Mouse (Mus musculus): ENCODE results near the gene Kidins220. TPM values are rescaled to one million over a fixed set of nuclear protein-coding genes. Genes with fewer than 3 reads are reported as not detected.

Gene Kidins220
- total and polyA plus RNA-seq, 2 experiments from 2014 or later: 104 to 295 TPM

GRCm38 (mm10) chr12:24955137-24955536 lies 19.6 kb upstream of the Kidins220 start:
- ATAC-seq (ENCODE audit: low FRiP score): no peak
- WGBS: 89% methylated on average over 9 of the region's 9 CpGs
- TF ChIP-seq CTCF (IDR thresholded peaks at IDR 0.05): no peak
- Histone ChIP-seq H3K4me1 (ENCODE audit: insufficient read depth, low read length) (no peaks in the 10 kb centered on the region), H3K9ac (replicated peaks; ENCODE audit: low read length, poor library complexity, severe bottlenecking) (no peak overlapping the region), H3K4me2 (ENCODE audit: low read depth, low read length, poor library complexity, severe bottlenecking) (no peak overlapping the region), H3K4me3 (ENCODE audit: low read depth, low read length) (no peak overlapping the region), H3K36me3 (ENCODE audit: insufficient read depth, low read length) (peaks cover 39% of the 10 kb centered on the region), H3K27me3 (ENCODE audit: insufficient read depth, low read length) (no peaks in the 10 kb centered on the region), H3K9me3 (ENCODE audit: low read length) (no peaks in the 10 kb centered on the region), H3K27ac (ENCODE audit: low read depth, low read length) (no peak overlapping the region)
- DNase-seq (ENCODE audit: low spot score): no peak

DNA sequence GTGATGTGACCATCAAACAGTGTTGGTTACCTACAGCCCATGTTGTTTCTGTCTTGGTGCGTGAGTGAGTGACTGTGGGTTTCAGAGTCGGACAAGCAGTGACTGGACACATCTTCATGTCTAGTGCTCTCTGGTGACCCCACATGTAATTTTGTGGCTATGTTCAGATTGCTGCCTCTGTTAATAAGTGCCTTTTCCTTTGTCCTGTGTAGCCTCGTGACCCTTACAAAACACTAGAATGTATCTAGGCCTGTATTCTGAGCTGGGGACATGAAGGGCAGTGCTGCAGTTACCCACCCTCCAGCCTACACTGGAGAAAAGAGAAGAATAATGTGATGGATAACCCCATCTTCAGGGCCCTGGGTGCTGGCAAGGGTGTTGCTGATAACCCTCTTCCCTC lies 16.2 kb upstream of the Kidins220 start:
- H3K27ac ChIP-seq (ENCODE audit: low read depth, low read length): no peak overlapping the region
- no peaks in the 10 kb centered on the region for H3K27me3 ChIP-seq (ENCODE audit: insufficient read depth, low read length)
- 94% methylated on average over 3 of the region's 3 CpGs for WGBS
- peaks cover 32% of the 10 kb centered on the region for H3K36me3 ChIP-seq (ENCODE audit: insufficient read depth, low read length)
- no peaks in the 10 kb centered on the region for H3K9me3 ChIP-seq (ENCODE audit: low read length)
- TF ChIP-seq CTCF (IDR thresholded peaks at IDR 0.05): no peak
- ATAC-seq (ENCODE audit: low FRiP score) (no peak), DNase-seq (ENCODE audit: low spot score) (no peak)
- H3K9ac ChIP-seq (replicated peaks; ENCODE audit: low read length, poor library complexity, severe bottlenecking): no peak overlapping the region
- H3K4me1 ChIP-seq (ENCODE audit: insufficient read depth, low read length): no peaks in the 10 kb centered on the region
- no peak overlapping the region for H3K4me3 ChIP-seq (ENCODE audit: low read depth, low read length)
- no peak overlapping the region for H3K4me2 ChIP-seq (ENCODE audit: low read depth, low read length, poor library complexity, severe bottlenecking)

GRCm38 (mm10) chr12:24961821-24962220 lies 12.9 kb upstream of the Kidins220 start:
- Histone ChIP-seq H3K9me3 (ENCODE audit: low read length) (no peaks in the 10 kb centered on the region), H3K9ac (replicated peaks; ENCODE audit: low read length, poor library complexity, severe bottlenecking) (no peak overlapping the region), H3K4me1 (ENCODE audit: insufficient read depth, low read length) (no peaks in the 10 kb centered on the region), H3K27me3 (ENCODE audit: insufficient read depth, low read length) (no peaks in the 10 kb centered on the region), H3K4me2 (ENCODE audit: low read depth, low read length, poor library complexity, severe bottlenecking) (no peak overlapping the region), H3K36me3 (ENCODE audit: insufficient read depth, low read length) (peaks cover 13% of the 10 kb centered on the region), H3K27ac (ENCODE audit: low read depth, low read length) (no peak overlapping the region), H3K4me3 (ENCODE audit: low read depth, low read length) (no peak overlapping the region)
- no peak for TF ChIP-seq CTCF (IDR thresholded peaks at IDR 0.05)
- DNase-seq (ENCODE audit: low spot score) (no peak), ATAC-seq (ENCODE audit: low FRiP score) (no peak)
- WGBS: 83% methylated on average over 7 of the region's 7 CpGs

GRCm38 (mm10) chr12:24962362-24962967 lies 12.3 kb upstream of the Kidins220 start:
- no peak overlapping the region for H3K4me3 ChIP-seq (ENCODE audit: low read depth, low read length)
- H3K9ac ChIP-seq (replicated peaks; ENCODE audit: low read length, poor library complexity, severe bottlenecking): no peak overlapping the region
- 70% methylated on average over 11 of the region's 11 CpGs for WGBS
- no peak for TF ChIP-seq CTCF (IDR thresholded peaks at IDR 0.05)
- H3K27me3 ChIP-seq (ENCODE audit: insufficient read depth, low read length): no peaks in the 10 kb centered on the region
- peaks cover 13% of the 10 kb centered on the region for H3K36me3 ChIP-seq (ENCODE audit: insufficient read depth, low read length)
- no peak for DNase-seq (ENCODE audit: low spot score)
- no peak overlapping the region for H3K27ac ChIP-seq (ENCODE audit: low read depth, low read length)
- no peak for ATAC-seq (ENCODE audit: low FRiP score)
- no peaks in the 10 kb centered on the region for H3K9me3 ChIP-seq (ENCODE audit: low read length)
- H3K4me2 ChIP-seq (ENCODE audit: low read depth, low read length, poor library complexity, severe bottlenecking): no peak overlapping the region
- no peaks in the 10 kb centered on the region for H3K4me1 ChIP-seq (ENCODE audit: insufficient read depth, low read length)

- Histone ChIP-seq H3K9me3 (ENCODE audit: low read length) (no peaks in the 10 kb centered on the region), H3K4me2 (ENCODE audit: low read depth, low read length, poor library complexity, severe bottlenecking) (no peak overlapping the region), H3K4me3 (ENCODE audit: low read depth, low read length) (no peak overlapping the region), H3K9ac (replicated peaks; ENCODE audit: low read length, poor library complexity, severe bottlenecking) (no peak overlapping the region), H3K4me1 (ENCODE audit: insufficient read depth, low read length) (no peaks in the 10 kb centered on the region), H3K36me3 (ENCODE audit: insufficient read depth, low read length) (peaks cover 12% of the 10 kb centered on the region), H3K27me3 (ENCODE audit: insufficient read depth, low read length) (no peaks in the 10 kb centered on the region), H3K27ac (ENCODE audit: low read depth, low read length) (no peak overlapping the region)
- TF ChIP-seq CTCF (IDR thresholded peaks at IDR 0.05): no peak
- DNase-seq (ENCODE audit: low spot score) (no peak), ATAC-seq (ENCODE audit: low FRiP score) (no peak)
- 67% methylated on average over 13 of the region's 13 CpGs for WGBS
Measured at GRCm38 (mm10) chr12:24963393-24964022, 11.2 kb upstream of the Kidins220 start.

DNA sequence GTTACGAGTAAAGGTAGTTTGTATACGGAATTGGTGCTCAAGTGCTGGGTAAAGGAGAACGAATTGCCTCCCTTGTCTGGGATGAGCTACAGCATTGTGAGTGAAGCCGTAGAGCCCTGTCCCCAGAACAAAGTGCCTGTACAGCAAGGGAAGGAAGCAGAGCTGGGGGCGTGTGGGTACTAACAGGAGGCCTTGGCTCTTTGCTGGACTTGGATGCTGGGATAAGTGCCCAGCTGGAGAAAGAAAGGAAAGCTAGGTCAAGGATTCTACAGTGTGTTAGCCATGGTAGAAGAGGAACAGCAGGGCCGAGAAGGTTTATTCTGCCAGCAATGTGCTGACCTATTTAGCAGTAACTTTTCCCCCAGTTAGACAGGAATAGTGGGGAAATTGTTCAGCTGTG lies 9.3 kb upstream of the Kidins220 start:
- H3K4me2 ChIP-seq (ENCODE audit: low read depth, low read length, poor library complexity, severe bottlenecking): no peak overlapping the region
- no peak overlapping the region for H3K4me3 ChIP-seq (ENCODE audit: low read depth, low read length)
- no peaks in the 10 kb centered on the region for H3K9me3 ChIP-seq (ENCODE audit: low read length)
- H3K9ac ChIP-seq (replicated peaks; ENCODE audit: low read length, poor library complexity, severe bottlenecking): no peak overlapping the region
- DNase-seq (ENCODE audit: low spot score) (peak; percentile 61), ATAC-seq (ENCODE audit: low FRiP score) (peak; percentile 54)
- no peak overlapping the region for H3K27ac ChIP-seq (ENCODE audit: low read depth, low read length)
- no peak for TF ChIP-seq CTCF (IDR thresholded peaks at IDR 0.05)
- H3K36me3 ChIP-seq (ENCODE audit: insufficient read depth, low read length): no peaks in the 10 kb centered on the region
- H3K27me3 ChIP-seq (ENCODE audit: insufficient read depth, low read length): no peaks in the 10 kb centered on the region
- no peaks in the 10 kb centered on the region for H3K4me1 ChIP-seq (ENCODE audit: insufficient read depth, low read length)
- WGBS: 83% methylated on average over 6 of the region's 6 CpGs
